Mouse (Mus musculus) mesoderm, embryonic 11.5 days (tissue): ENCODE results near the gene Olfr690.
"Not testable (repeated sequence)": the region's sequence is repeated elsewhere in the genome, so short reads cannot be mapped to it uniquely, and the experiment has no call there.

Experiments used
- DNase-seq: peaks from one replicate; pipeline ENCODE4 v3.0.0-alpha.2; 2012; ENCODE audit warnings: low read depth, low spot score

Olfr690 gene

DNA sequence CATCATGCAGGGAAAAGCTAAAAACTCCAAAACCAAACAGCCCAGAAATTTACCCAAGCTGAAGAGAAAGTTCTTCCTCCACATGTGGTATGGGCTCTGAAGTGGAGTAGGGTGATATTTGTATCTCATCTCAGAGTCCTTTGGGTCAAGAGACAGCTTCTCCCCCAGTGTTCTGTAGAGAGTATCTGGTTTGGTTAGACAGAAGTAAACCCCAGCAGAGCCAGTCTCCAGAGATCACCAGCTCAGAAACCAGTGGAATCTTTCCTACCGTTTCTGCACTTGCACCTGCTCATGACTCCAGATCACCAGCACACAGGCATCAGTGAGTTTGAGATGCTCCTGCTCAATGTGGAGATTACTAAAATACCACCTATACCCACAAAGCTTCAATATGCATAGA lies at the start of gene Olfr690:
Gene Olfr690, minus strand, starts transcription at position 101 of the 400 bp plus-strand sequence.
- DNase-seq, result no peak

DNA sequence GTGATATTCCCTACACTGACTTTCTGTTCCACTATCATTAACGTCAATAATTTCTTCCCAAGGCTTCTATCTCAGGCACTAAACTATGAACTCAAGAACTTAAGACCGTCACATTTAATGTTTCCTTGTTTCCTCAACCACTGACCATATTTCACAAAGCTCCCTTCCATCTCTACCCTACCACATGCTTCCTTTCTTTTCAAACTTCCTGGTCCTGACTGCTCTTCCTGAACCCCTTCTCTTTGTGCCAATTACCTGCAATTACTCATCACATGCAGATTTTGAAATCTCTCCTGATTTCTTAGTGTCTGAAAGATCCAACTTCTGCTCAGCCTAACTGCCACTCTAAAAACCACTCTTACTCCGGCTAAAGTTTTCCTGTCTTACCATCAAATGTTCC lies 46.4 kb upstream of the Olfr690 start:
- no peak for DNase-seq

DNA sequence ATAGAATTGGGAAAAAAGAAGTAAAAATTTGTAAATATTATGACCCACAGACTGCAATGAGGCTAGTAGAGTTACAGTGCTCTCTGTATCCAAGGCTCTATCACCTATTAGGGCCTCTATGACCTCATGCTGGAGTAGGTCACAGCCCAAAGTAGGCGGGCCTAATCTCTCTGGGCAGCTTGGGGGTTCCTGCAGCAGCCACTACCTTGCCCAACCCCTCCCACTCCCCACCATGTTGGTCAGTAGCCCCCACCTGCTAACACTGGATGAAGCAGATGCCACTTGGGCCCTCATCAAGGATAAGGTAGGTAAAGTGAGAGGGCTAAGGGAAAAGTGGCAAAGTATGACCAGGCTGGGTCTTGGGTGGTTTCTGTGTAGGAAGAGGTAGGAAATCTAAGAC lies 41.0 kb upstream of the Olfr690 start, which contains the start of gene Gm5901:
Gene Gm5901, plus strand, starts transcription at position 173 of the 400 bp plus-strand sequence.
- no peak for DNase-seq

DNA sequence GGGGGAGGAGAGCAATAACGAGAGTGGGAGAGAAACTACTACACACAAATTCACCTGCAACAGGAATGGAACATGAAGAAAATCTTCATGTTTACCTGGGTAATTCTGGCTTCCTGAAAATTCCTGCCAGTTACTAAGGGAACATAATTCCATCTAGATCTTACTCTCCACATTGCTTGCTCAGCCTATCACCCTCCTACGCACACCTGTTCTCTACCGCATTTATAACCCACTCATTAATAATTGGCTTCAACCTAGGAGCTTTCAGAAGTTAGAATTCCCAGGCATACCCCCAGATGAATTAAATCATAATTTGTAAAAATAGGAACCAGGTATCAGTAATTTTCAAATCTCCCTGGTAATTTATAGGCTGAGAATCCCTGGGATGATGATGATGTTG lies 40.1 kb upstream of the Olfr690 start:
- DNase-seq, result no peak

DNA sequence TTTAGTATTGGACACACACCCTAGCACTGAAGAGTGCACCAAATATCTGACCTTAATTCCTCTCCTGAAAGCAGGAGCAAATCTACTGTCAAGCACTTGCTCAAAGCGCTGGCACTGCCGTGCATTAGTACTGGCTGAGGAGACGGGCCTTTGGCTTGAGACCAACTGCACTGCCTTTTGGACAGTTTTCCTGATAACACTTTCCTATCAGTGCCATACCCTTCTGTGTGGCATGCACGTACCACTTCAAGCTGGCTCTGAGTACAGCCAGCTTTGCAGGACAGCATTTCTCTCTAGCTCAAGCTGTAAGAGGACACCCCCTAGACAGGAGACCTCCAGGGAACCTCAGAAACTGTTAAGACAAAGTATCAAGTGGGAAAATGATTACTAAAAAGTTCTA lies 39.6 kb upstream of the Olfr690 start:
- no peak for DNase-seq

DNA sequence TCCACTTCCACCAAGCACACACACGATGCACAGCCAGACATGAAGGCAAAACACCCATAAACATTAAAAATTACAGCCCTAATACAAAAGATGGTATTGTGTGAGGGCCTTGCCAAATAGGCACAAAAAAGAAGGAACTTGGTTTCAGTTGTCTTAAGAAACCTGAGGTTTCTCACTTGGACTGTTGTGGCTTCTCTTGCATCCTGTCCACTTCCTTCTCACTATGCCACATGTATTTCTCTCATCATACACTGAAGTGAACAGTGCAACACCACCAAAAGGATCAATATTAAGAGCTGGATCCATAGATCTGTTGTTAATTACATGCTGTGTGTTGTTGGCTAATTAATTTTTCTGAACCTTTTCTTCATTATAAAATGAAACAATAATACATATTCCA lies 39.0 kb upstream of the Olfr690 start:
- DNase-seq, result no peak

DNA sequence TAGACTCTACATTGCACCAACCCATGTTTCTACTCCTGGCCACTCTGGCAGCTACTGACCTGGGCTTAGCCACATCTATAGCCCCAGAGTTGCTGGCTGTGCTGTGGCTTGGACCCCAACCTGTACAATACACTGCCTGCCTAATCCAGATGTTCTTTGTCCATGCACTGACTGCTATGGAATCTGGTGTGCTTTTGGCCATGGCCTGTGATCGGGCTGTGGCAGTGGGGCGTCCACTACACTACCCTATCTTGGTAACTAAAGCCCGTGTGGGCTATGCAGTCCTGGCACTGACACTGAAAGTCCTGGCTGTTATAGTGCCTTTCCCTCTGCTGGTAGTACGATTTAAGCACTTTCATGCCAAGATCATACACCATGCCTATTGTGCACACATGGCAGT lies 34.6 kb upstream of the Olfr690 start:
- no peak for DNase-seq

DNA sequence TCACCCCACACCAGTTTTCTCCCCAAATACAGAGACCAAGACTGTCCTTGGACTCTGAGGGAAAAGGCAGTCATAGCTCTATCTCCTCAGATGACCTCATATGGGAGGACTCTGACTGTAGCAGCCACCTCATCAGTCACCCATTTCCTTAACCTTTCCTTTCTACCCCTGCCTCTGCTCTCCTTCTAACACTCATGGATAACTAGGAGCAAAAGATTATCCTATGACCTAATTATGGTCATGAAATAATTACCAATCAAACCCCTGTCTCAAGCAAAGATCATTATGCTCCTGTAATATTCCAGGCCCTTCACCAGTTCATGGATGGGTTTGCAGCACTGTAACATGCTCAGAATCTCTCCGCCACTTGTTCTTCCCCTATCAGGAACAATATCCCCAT lies 34.0 kb upstream of the Olfr690 start, which contains the start of gene Olfr692:
Gene Olfr692, plus strand, starts transcription at position 301 of the 400 bp plus-strand sequence.
- DNase-seq, result no peak

DNA sequence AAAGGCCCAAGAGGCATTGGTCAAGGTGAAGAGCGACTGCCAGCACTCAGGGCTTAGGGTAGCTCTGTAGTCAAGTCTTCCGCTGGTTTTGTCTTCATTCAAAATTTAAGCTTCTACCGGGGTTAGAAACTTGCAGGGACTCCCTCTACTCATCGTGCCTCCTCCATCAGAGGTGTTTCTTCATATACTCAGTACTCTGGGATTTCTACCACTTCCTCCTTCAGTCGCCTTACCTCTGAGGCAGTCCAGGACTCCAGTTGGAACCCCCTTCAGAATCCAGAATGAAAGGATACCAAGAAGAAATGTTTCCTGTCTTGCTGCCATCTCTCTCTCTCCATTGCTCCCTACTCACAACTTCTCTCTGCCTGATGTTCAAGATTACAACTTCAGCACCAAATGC lies 33.4 kb upstream of the Olfr690 start:
- DNase-seq, result no peak

DNA sequence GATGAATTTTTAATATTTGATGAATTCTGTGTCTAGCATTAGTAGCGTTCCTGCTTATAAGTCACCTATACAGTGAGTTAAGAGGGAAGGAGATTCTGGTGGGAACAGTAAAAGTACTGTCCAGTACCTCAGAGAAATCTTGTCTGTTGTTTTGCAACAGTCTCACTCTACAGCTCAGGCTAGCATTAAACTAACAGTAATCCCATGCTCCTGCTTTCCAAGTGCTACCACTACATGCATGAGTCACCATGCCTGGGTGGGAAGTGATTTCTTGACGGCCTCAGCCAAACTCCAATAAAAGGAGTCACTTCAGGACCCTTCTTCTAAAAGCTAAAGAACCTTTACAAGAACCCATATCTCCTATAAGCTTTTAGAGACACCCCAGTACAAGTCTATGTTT lies 27.8 kb upstream of the Olfr690 start:
- DNase-seq, result no peak

DNA sequence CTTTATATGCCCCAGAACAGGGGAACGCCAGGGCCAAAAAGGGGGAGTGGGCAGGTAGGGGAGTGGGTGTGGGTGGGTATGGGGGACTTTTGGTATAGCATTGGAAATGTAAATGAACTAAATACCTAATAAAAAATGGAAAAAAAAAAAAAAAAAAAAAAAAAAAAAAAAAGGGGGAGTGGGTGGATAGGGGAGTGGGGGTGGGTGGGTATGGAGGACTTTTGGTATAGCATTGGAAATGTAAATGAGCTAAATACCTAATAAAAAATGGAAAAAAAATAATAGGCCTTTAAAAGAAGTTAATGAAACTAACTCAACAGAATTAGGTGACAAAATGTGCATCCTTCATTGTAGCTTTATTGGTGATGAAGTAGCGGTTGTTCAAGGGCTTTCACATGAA lies 22.6 kb upstream of the Olfr690 start:
- not testable (repeated sequence) for DNase-seq

DNA sequence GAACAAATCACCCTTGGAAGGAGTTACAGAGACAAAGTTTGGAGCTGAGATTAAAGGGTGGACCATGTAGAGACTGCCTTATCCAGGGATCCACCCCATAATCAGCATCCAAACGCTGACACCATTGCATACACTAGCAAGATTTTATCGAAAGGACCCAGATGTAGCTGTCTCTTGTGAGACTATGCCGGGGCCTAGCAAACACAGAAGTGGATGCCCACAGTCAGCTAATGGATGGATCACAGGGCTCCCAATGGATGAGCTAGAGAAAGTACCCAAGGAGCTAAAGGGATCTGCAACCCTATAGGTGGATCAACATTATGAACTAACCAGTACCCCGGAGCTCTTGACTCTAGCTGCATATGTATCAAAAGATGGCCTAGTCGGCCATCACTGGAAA lies 22.2 kb upstream of the Olfr690 start:
- DNase-seq, result not testable (repeated sequence)

DNA sequence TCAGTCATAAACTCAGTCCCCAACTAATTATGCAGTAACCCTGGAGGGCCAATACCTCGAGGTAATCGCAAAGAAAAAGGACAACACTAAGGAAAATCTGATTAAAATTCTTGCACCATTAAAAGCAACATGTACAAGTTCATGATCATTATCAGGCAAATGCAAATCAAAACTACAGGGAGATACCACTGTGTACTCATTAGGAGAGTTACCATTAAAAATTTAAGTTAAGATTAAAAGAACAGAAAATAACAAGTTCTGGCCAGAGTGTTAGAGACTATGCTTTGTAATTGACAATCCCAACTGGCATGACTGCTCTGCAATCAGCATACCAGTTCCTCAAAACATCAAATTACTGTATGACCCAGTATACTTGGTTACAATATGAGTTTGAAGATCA lies 8.8 kb upstream of the Olfr690 start:
- no peak for DNase-seq

DNA sequence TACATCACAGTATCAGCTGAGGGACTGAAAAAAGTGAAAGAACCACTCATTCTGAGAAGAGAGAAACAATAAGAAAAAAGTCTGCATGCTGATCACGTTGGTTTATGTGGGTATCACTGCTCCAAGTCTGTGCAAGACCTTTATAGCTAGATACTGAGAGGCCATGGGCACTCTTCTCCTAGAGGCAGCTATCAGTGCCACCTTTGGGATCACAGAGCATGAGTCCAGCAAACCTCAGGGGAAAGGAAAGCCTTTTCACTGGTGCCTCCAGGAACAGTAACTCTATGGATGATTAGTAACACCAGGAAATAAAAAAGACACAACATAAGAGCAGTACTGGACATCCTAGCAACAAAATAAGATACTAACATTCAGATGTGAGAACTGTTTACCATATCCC lies 8.3 kb upstream of the Olfr690 start, which contains the start of gene Olfr691:
Gene Olfr691, minus strand, starts transcription at position 101 of the 400 bp plus-strand sequence.
- no peak for DNase-seq

DNA sequence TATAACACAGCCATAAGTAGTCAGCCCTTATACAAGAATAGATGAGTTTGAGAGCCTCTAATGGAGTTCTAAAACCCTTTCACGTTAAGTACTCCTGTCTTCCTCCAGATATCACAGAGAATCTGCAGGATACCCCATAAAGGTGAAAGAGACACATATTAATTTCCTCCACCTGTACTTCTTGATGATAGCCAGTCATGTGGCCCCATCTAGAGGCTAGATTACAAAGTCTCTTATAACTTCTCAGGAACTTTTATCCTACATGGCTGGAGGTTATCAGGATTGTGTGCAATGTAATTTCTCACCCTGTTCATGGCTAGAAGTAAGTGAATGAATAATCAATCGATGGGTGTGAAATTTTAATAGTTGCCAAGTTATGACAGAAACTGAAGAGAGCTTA lies 8.6 kb downstream of the Olfr690 start:
- no peak for DNase-seq

DNA sequence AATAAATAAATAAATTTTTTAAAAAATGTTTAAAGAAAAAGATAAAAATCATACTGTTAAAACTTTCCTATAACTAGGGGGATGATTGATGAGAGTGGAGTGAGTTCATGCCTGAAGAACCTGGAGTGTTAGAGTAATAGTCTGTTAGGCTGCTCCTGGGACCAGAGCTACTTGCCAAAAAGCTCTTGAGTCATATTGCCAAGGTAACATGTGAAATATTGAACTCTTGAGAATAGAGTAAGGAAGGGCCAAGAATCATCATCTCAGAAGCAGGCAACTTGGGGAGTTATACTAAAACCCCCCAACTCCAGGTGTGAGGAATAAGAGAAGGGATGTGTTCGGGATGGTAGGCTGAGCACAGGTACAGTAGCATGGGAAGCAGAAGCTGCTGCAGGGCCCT lies 23.0 kb downstream of the Olfr690 start, which contains the start of gene Olfr689:
Gene Olfr689, plus strand, starts transcription at position 301 of the 400 bp plus-strand sequence.
- DNase-seq, result no peak

DNA sequence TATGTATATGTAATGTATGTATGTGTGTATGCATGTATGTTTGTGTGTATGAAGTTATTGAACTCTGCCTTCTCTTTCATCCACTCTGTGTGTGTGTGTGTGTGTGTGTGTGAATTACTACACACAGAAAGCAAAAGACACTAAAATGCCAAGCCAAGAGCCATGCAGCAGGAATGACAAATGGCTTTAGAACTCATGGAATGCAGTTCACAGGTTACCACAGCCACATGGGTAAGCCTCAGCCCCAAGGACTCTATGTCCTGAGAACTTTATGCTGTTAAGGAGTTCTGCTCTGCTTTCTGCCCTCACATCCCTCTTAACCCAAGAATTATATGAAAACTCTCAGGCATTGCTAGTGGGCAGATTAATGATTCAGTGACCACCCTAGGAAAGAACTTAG lies 43.9 kb downstream of the Olfr690 start:
- no peak for DNase-seq

DNA sequence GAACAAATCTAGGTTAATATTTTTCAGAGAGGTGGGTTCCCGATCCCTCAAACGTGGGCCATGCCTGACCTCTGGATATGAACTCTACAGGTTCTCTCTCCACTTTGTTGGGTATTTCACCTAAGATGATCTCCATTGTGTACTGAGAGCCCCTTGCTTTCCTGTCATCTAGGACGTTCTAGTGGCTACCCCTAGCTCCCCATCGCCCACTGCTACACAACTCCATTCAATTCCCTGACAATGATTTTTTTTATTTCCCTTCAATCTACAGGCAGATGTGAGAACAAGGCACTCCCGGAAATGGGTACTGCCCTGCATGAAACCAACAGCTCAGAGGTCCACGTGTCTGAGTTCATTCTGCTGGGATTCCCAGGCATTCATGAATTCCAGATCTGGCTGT lies 46.1 kb downstream of the Olfr690 start, which contains the start of gene Olfr688:
Gene Olfr688, plus strand, starts transcription at position 301 of the 400 bp plus-strand sequence.
- DNase-seq, result no peak
